Mouse (Mus musculus): ENCODE data around the gene Vps51. TPM values are rescaled to one million over a fixed set of nuclear protein-coding genes. Genes with fewer than 3 reads are reported as not detected.

Vps51 gene
- total RNA-seq, 1 experiment, result 36.9 TPM

GRCm38 (mm10) chr19:6116113-6116850, 39.3 kb upstream of the Vps51 start:
- H3K36me3 ChIP-seq (ENCODE audit: control insufficient read depth, insufficient read depth, low read length, poor library complexity, severe bottlenecking), result peaks cover 18% of the 10 kb centered on the region
- H3K9me3 ChIP-seq (ENCODE audit: control insufficient read depth, insufficient read depth, low read depth, low read length), result no peaks in the 10 kb centered on the region
- in situ Hi-C loops (cut with MboI; ENCODE audit: low sequenced_read_pairs in 2 of 2, unreplicated experiment in 2 of 2), result no loop called here
- no peak overlapping the region for H3K27ac ChIP-seq (ENCODE audit: insufficient read depth, low read depth, low read length, poor library complexity, severe bottlenecking)
- no peak overlapping the region for H3K4me3 ChIP-seq (ENCODE audit: insufficient read depth in 1 of 2, low read depth in 1 of 2, low read length in 2 of 2, poor library complexity in 1 of 2, severe bottlenecking in 1 of 2)
- no peak for DNase-seq (ENCODE audit: low read depth, low spot score)
- TF ChIP-seq ZNF384 (IDR thresholded peaks at IDR 0.05; ENCODE audit: low read depth, low read length) (no peak), MAFK (IDR thresholded peaks at IDR 0.05; ENCODE audit: insufficient read depth, low read depth, low read length) (no peak), CHD2 (IDR thresholded peaks at IDR 0.05; ENCODE audit: low read depth, low read length) (no peak), HCFC1 (IDR thresholded peaks at IDR 0.05; ENCODE audit: borderline replicate concordance, insufficient read depth, low read length) (no peak), ZC3H11A (IDR thresholded peaks at IDR 0.05; ENCODE audit: borderline replicate concordance, low read depth, low read length) (no peak)
- H3K4me1 ChIP-seq (ENCODE audit: control insufficient read depth in 2 of 2, insufficient read depth in 2 of 2, low read length in 2 of 2, poor library complexity in 1 of 2), result peaks cover 2 to 8% of the 10 kb centered on the region in 2 experiments; a peak in 1 of 4 replicates
- H3K9ac ChIP-seq (ENCODE audit: insufficient read depth, low read depth, low read length, poor library complexity, severe bottlenecking), result peak overlapping the region; percentile 6; the same call in 1 of the 2 replicates

DNA sequence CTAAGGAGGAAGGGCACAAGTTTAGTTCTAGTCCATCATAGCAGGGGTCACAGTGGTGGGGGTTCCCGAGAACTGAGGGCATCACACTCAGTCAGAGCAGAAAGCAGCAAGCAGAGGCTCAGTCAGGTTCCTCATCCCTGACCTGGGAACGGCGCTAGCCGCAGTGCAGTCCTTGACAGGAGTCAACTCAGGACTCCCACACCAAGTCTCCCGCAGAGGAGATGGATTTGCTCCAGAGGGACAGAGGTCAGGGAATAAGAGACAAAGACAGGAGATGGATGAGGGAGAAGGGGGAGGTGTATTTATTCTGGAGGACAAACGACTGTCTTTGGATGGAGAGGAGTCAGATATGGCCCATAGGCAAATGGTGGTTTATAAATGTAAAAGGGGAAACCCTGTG, 36.1 kb upstream of the Vps51 start:
- Histone ChIP-seq H3K9ac (ENCODE audit: insufficient read depth, low read depth, low read length, poor library complexity, severe bottlenecking) (no peak overlapping the region), H3K4me1 (ENCODE audit: control insufficient read depth in 2 of 2, insufficient read depth in 2 of 2, low read length in 2 of 2, poor library complexity in 1 of 2) (peaks cover 0 to 3% of the 10 kb centered on the region in 2 experiments; a peak in 1 of 4 replicates), H3K4me3 (ENCODE audit: insufficient read depth in 1 of 2, low read depth in 1 of 2, low read length in 2 of 2, poor library complexity in 1 of 2, severe bottlenecking in 1 of 2) (no peak overlapping the region), H3K9me3 (ENCODE audit: control insufficient read depth, insufficient read depth, low read depth, low read length) (no peaks in the 10 kb centered on the region), H3K27ac (ENCODE audit: insufficient read depth, low read depth, low read length, poor library complexity, severe bottlenecking) (no peak overlapping the region), H3K36me3 (ENCODE audit: control insufficient read depth, insufficient read depth, low read length, poor library complexity, severe bottlenecking) (peaks cover 18% of the 10 kb centered on the region)
- in situ Hi-C loops (cut with MboI; ENCODE audit: low sequenced_read_pairs in 2 of 2, unreplicated experiment in 2 of 2), result no loop called here
- TF ChIP-seq HCFC1 (IDR thresholded peaks at IDR 0.05; ENCODE audit: borderline replicate concordance, insufficient read depth, low read length) (no peak), MAFK (IDR thresholded peaks at IDR 0.05; ENCODE audit: insufficient read depth, low read depth, low read length) (no peak), ZNF384 (IDR thresholded peaks at IDR 0.05; ENCODE audit: low read depth, low read length) (no peak), ZC3H11A (IDR thresholded peaks at IDR 0.05; ENCODE audit: borderline replicate concordance, low read depth, low read length) (no peak), CHD2 (IDR thresholded peaks at IDR 0.05; ENCODE audit: low read depth, low read length) (no peak)
- no peak for DNase-seq (ENCODE audit: low read depth, low spot score)

DNA sequence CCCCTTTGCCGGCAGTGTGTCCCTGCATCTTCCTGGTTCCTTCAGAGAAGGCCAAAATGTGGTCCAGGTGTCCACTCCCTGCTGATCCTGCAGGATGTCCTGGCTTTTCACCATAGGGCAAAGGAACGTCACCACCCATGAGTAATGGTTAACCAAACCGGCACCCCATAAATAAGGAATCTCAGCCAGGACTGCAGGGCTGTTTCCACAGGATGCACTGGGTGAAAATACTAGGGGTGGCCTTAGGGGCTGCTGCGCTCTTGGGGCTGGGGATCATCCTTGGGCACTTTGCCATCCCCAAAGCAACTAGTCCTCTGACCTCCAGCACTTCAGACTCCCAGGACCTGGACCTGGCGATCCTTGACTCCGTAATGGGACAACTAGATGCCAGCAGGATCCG, 28.6 kb upstream of the Vps51 start, which contains the start of gene Naaladl1:
TSS of gene Naaladl1 (plus strand) at position 197 of the 400 bp plus-strand sequence.
- TF ChIP-seq ZC3H11A (IDR thresholded peaks at IDR 0.05; ENCODE audit: borderline replicate concordance, low read depth, low read length), result no peak
- TF ChIP-seq MAFK (IDR thresholded peaks at IDR 0.05; ENCODE audit: insufficient read depth, low read depth, low read length), result no peak
- no peak for TF ChIP-seq ZNF384 (IDR thresholded peaks at IDR 0.05; ENCODE audit: low read depth, low read length)
- no peak for TF ChIP-seq HCFC1 (IDR thresholded peaks at IDR 0.05; ENCODE audit: borderline replicate concordance, insufficient read depth, low read length)
- no peak for TF ChIP-seq CHD2 (IDR thresholded peaks at IDR 0.05; ENCODE audit: low read depth, low read length)
- Histone ChIP-seq H3K4me1 (ENCODE audit: control insufficient read depth in 2 of 2, insufficient read depth in 2 of 2, low read length in 2 of 2, poor library complexity in 1 of 2) (peaks cover 0 to 11% of the 10 kb centered on the region in 2 experiments; a peak in 2 of 4 replicates), H3K4me3 (ENCODE audit: insufficient read depth in 1 of 2, low read depth in 1 of 2, low read length in 2 of 2, poor library complexity in 1 of 2, severe bottlenecking in 1 of 2) (no peak within 1 kb of the TSS), H3K36me3 (ENCODE audit: control insufficient read depth, insufficient read depth, low read length, poor library complexity, severe bottlenecking) (peaks cover 4% of the 10 kb centered on the region; the same call in 1 of the 2 replicates), H3K9ac (ENCODE audit: insufficient read depth, low read depth, low read length, poor library complexity, severe bottlenecking) (peak within 1 kb of the TSS; percentile 17; the same call in 1 of the 2 replicates), H3K27ac (ENCODE audit: insufficient read depth, low read depth, low read length, poor library complexity, severe bottlenecking) (no peak within 1 kb of the TSS), H3K9me3 (ENCODE audit: control insufficient read depth, insufficient read depth, low read depth, low read length) (no peaks in the 10 kb centered on the region)
- no peak for DNase-seq (ENCODE audit: low read depth, low spot score)
- in situ Hi-C loops (cut with MboI; ENCODE audit: low sequenced_read_pairs in 2 of 2, unreplicated experiment in 2 of 2), result no loop called here

GRCm38 (mm10) chr19:6104476-6104875, 27.4 kb upstream of the Vps51 start:
- Histone ChIP-seq H3K4me1 (ENCODE audit: control insufficient read depth in 2 of 2, insufficient read depth in 2 of 2, low read length in 2 of 2, poor library complexity in 1 of 2) (peaks cover 0 to 15% of the 10 kb centered on the region in 2 experiments; a peak in 2 of 4 replicates), H3K27ac (ENCODE audit: insufficient read depth, low read depth, low read length, poor library complexity, severe bottlenecking) (no peak overlapping the region), H3K9me3 (ENCODE audit: control insufficient read depth, insufficient read depth, low read depth, low read length) (no peaks in the 10 kb centered on the region), H3K36me3 (ENCODE audit: control insufficient read depth, insufficient read depth, low read length, poor library complexity, severe bottlenecking) (peaks cover 8% of the 10 kb centered on the region; the same call in 1 of the 2 replicates), H3K4me3 (ENCODE audit: insufficient read depth in 1 of 2, low read depth in 1 of 2, low read length in 2 of 2, poor library complexity in 1 of 2, severe bottlenecking in 1 of 2) (no peak overlapping the region), H3K9ac (ENCODE audit: insufficient read depth, low read depth, low read length, poor library complexity, severe bottlenecking) (no peak overlapping the region)
- TF ChIP-seq ZNF384 (IDR thresholded peaks at IDR 0.05; ENCODE audit: low read depth, low read length), result no peak
- no peak for TF ChIP-seq ZC3H11A (IDR thresholded peaks at IDR 0.05; ENCODE audit: borderline replicate concordance, low read depth, low read length)
- no peak for TF ChIP-seq MAFK (IDR thresholded peaks at IDR 0.05; ENCODE audit: insufficient read depth, low read depth, low read length)
- TF ChIP-seq CHD2 (IDR thresholded peaks at IDR 0.05; ENCODE audit: low read depth, low read length), result no peak
- no peak for TF ChIP-seq HCFC1 (IDR thresholded peaks at IDR 0.05; ENCODE audit: borderline replicate concordance, insufficient read depth, low read length)
- in situ Hi-C loops (cut with MboI; ENCODE audit: low sequenced_read_pairs in 2 of 2, unreplicated experiment in 2 of 2), result no loop called here
- no peak for DNase-seq (ENCODE audit: low read depth, low spot score)

All from ES-E14 (cell line).